8 mouse cellular contexts compared by ENCODE assay signal in the genomic region with DNA sequence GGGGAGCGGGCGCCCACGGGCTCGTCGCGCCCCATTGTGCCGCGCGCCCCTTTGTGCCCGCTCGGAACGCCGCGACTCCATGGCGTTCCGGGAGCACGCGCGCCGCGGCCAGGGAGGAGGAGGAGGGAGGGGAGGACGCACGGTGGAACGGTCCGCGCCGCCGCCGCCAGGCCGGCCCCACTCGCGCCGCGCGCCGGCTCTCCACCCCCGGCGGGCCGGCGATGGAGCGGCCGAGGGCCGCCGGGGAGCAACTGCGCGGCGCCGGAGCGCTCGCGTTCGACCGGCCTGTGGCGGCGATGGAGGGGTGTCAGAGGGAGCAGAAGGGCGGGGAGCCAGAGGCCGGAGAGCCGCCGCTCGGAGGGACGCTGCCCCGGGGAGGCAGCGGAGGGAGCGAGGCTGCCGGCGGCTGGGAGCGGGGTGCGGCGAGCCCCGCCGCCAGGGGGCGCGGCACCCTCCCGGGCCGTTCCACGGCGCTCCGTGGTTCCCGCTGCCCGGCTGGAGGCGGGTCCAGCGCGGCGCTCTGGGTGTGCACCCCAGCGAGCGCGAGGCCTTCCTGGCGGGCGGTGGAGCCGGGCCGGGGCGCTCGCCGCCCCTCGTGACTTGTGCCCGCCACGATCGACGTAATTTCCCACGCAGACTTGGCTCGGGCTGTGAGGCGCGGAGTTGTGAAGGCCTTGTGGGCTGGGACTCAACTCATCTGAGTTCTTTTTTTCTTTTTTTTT. TPM values are rescaled to one million over a fixed set of nuclear protein-coding genes. Genes with fewer than 3 reads are reported as not detected.
A peak's percentile ranks its signal among the peaks of the same experiment; 100 is the strongest.
DNase-seq lines count a peak whose midpoint lies in the region; ATAC-seq and TF ChIP-seq lines count a peak whose summit lies in the region.

No protein-coding gene starts in this region.

- no peaks in the 10 kb centered on the region for H3K27me3 ChIP-seq in C2C12 (ENCODE audit: control insufficient read depth, insufficient read depth, insufficient read length)
- H3K27me3 ChIP-seq in heart, embryonic 12.5 days (replicated peaks) = no peaks in the 10 kb centered on the region
- H3K27me3 ChIP-seq in kidney, postnatal 0 days (ENCODE audit: insufficient read depth, low read length) = no peaks in the 10 kb centered on the region
- no peaks in the 10 kb centered on the region for H3K27me3 ChIP-seq in liver, embryonic 13.5 days
- no peaks in the 10 kb centered on the region for H3K27me3 ChIP-seq in stomach, embryonic 14.5 days (ENCODE audit: control insufficient read depth, insufficient read depth, low read length)

- H3K79me2 ChIP-seq in C2C12 (ENCODE audit: control insufficient read depth, insufficient read depth) = peaks cover 48% of the 10 kb centered on the region

- ATAC-seq in erythroblast, adult 5-6 weeks (replicated peaks; ENCODE audit: low FRiP score, poor library complexity, severe bottlenecking) = peak; percentile 96
- peak; percentile 86 for ATAC-seq in heart, embryonic 12.5 days (ENCODE audit: insufficient number of reproducible peaks, low FRiP score)
- peak; percentile 81 for ATAC-seq in kidney, postnatal 0 days (replicated peaks; ENCODE audit: low FRiP score, low read depth)
- ATAC-seq in liver, embryonic 13.5 days (ENCODE audit: low read depth) = peak; percentile 90
- ATAC-seq in stomach, embryonic 14.5 days (ENCODE audit: insufficient number of reproducible peaks, insufficient read depth, low FRiP score, low read depth) = peak; percentile 87

- H3K79me3 ChIP-seq in C2C12 (ENCODE audit: low read depth) = peaks cover 38% of the 10 kb centered on the region

- peaks cover 48% of the 10 kb centered on the region for H3K4me1 ChIP-seq in heart, embryonic 12.5 days (replicated peaks)
- peaks cover 21% of the 10 kb centered on the region; the same call in 1 of the 2 replicates for H3K4me1 ChIP-seq in kidney, postnatal 0 days (replicated peaks; ENCODE audit: insufficient read depth, low read length)
- peaks cover 65% of the 10 kb centered on the region for H3K4me1 ChIP-seq in liver, embryonic 13.5 days (replicated peaks)
- H3K4me1 ChIP-seq in stomach, embryonic 14.5 days (ENCODE audit: control insufficient read depth, insufficient read depth, low read length) = peaks cover 25% of the 10 kb centered on the region; the same call in 1 of the 2 replicates

- peak; percentile 82 for TF ChIP-seq POLR2A in brain, embryonic 14.5 days (IDR thresholded peaks at IDR 0.05; ENCODE audit: borderline replicate concordance, extremely low read depth, insufficient read depth, insufficient read length, poor library complexity, severe bottlenecking)

- peak overlapping the region; percentile 78 for H3ac ChIP-seq in C2C12 (ENCODE audit: control insufficient read depth, insufficient read length, low read depth)

- H3K9ac ChIP-seq in heart, embryonic 12.5 days = peak overlapping the region; percentile 85
- H3K9ac ChIP-seq in kidney, postnatal 0 days (ENCODE audit: low read depth, low read length) = peak overlapping the region; percentile 97
- peak overlapping the region; percentile 90 for H3K9ac ChIP-seq in liver, embryonic 13.5 days
- peak overlapping the region; percentile 94 for H3K9ac ChIP-seq in stomach, embryonic 14.5 days (replicated peaks; ENCODE audit: low read depth, low read length)

- peak; percentile 86 for DNase-seq in brain, embryonic 14.5 days (ENCODE audit: low read depth)
- DNase-seq in kidney, postnatal 0 days (ENCODE audit: low spot score) = peak; percentile 88
- DNase-seq in liver, embryonic 13.5 days = peak; percentile 84
- DNase-seq in natural killer cell, adult 2 months (ENCODE audit: low spot score in 2 of 2) = peak; percentile 79 to 88

- WGBS in heart, embryonic 12.5 days = under 1% methylated on average over 77 of the region's 103 CpGs
- under 1% methylated on average over 67 of the region's 103 CpGs for WGBS in kidney, postnatal 0 days
- under 1% methylated on average over 84 of the region's 103 CpGs for WGBS in liver, embryonic 13.5 days (ENCODE audit: insufficient replicate concordance)
- WGBS in stomach, embryonic 14.5 days = under 1% methylated on average over 70 of the region's 103 CpGs

- H3K4me3 ChIP-seq in C2C12 (ENCODE audit: insufficient read depth, poor library complexity, severe bottlenecking) = peak overlapping the region; percentile 55
- peak overlapping the region; percentile 70 for H3K4me3 ChIP-seq in heart, embryonic 12.5 days
- peak overlapping the region; percentile 92 for H3K4me3 ChIP-seq in kidney, postnatal 0 days (replicated peaks; ENCODE audit: low read depth, low read length)
- peak overlapping the region; percentile 83 for H3K4me3 ChIP-seq in liver, embryonic 13.5 days (replicated peaks)
- peak overlapping the region; percentile 79 for H3K4me3 ChIP-seq in stomach, embryonic 14.5 days (ENCODE audit: low read depth, low read length)

- no peaks in the 10 kb centered on the region for H3K36me3 ChIP-seq in C2C12 (ENCODE audit: control insufficient read depth, insufficient read depth)
- no peaks in the 10 kb centered on the region for H3K36me3 ChIP-seq in heart, embryonic 12.5 days
- no peaks in the 10 kb centered on the region for H3K36me3 ChIP-seq in kidney, postnatal 0 days (ENCODE audit: insufficient read depth, low read length)
- H3K36me3 ChIP-seq in liver, embryonic 13.5 days = no peaks in the 10 kb centered on the region
- H3K36me3 ChIP-seq in stomach, embryonic 14.5 days (ENCODE audit: control insufficient read depth, insufficient read depth, low read length) = no peaks in the 10 kb centered on the region

- H3K4me2 ChIP-seq in heart, embryonic 12.5 days = peak overlapping the region; percentile 91
- peak overlapping the region; percentile 100 for H3K4me2 ChIP-seq in kidney, postnatal 0 days (ENCODE audit: low read length)
- H3K4me2 ChIP-seq in liver, embryonic 13.5 days = peak overlapping the region; percentile 99
- peak overlapping the region; percentile 88 for H3K4me2 ChIP-seq in stomach, embryonic 14.5 days (replicated peaks; ENCODE audit: low read depth, low read length)

- H3K9me3 ChIP-seq in heart, embryonic 12.5 days (replicated peaks) = no peaks in the 10 kb centered on the region
- no peaks in the 10 kb centered on the region for H3K9me3 ChIP-seq in kidney, postnatal 0 days (replicated peaks; ENCODE audit: low read length)
- no peaks in the 10 kb centered on the region for H3K9me3 ChIP-seq in liver, embryonic 13.5 days (replicated peaks)
- no peaks in the 10 kb centered on the region for H3K9me3 ChIP-seq in stomach, embryonic 14.5 days (ENCODE audit: control insufficient read depth, low read depth, low read length)

- TF ChIP-seq CTCF in C2C12 (IDR thresholded peaks at IDR 0.05; ENCODE audit: control insufficient read depth, insufficient read depth, insufficient read length) = peak; percentile 98
- TF ChIP-seq CTCF in brain, embryonic 14.5 days (IDR thresholded peaks at IDR 0.05; ENCODE audit: borderline replicate concordance, extremely low read depth, insufficient read depth, insufficient read length) = peak; percentile 66
- TF ChIP-seq CTCF in kidney, postnatal 0 days (IDR thresholded peaks at IDR 0.05; ENCODE audit: low read depth) = peak; percentile 52

- peak overlapping the region; percentile 96 for H3K27ac ChIP-seq in heart, embryonic 12.5 days (ENCODE audit: poor library complexity, severe bottlenecking)
- H3K27ac ChIP-seq in kidney, postnatal 0 days = peak overlapping the region; percentile 98
- peak overlapping the region; percentile 88 for H3K27ac ChIP-seq in liver, embryonic 13.5 days
- peak overlapping the region; percentile 98 for H3K27ac ChIP-seq in stomach, embryonic 14.5 days (ENCODE audit: low read length)

TF ChIP-seq in C2C12, 6 proteins besides CTCF, POLR2A, EP300 and RAD21:
- TF ChIP-seq MAX (IDR thresholded peaks at IDR 0.05) = peak; percentile 73
- TF ChIP-seq FOSL1 (IDR thresholded peaks at IDR 0.05; ENCODE audit: insufficient read depth, low read length, poor library complexity, severe bottlenecking) = no peak
- peak; percentile 43 for TF ChIP-seq USF1 (IDR thresholded peaks at IDR 0.05; ENCODE audit: low read depth)
- TF ChIP-seq MYOG (IDR thresholded peaks at IDR 0.05; ENCODE audit: control insufficient read depth, extremely low read depth, insufficient read length) = no peak
- TF ChIP-seq CEBPB (IDR thresholded peaks at IDR 0.05; ENCODE audit: low read depth) = no peak
- TF ChIP-seq MYOD1 (IDR thresholded peaks at IDR 0.05; ENCODE audit: control insufficient read depth, insufficient read length, low read depth) = no peak

RNA-seq across cellular contexts. Expression of gene Bend3, which starts 1.0 kb away (rescaled TPM):
- polyA plus RNA-seq in C2C12 (2012; fragmentation: generic; extraction: Trizol) = 7.0 TPM
- 10.5 and 13.1 TPM in 2 replicates for polyA plus RNA-seq in brain, embryonic 14.5 days (2012; rRNA removed)
- total RNA-seq in erythroblast, adult 5-6 weeks (2015; ENCODE audit: low replicate concordance) = 2.1 and 2.3 TPM in 2 replicates
- 0.70 and 0.85 TPM in 2 replicates for total RNA-seq in erythroblast, adult 5-6 weeks (2017; ENCODE audit: low replicate concordance)
- 5.3 and 6.0 TPM in 2 replicates for polyA plus RNA-seq in heart, embryonic 12.5 days (2016; fragmentation: Nextera tagmentation; extraction: Ambion mirVana)
- polyA plus RNA-seq in kidney, postnatal 0 days (2015; fragmentation: Nextera tagmentation; extraction: Ambion mirVana) = 2.8 TPM in 2 replicates
- 1.2 and 1.4 TPM in 2 replicates for polyA plus RNA-seq in liver, embryonic 13.5 days (2015; fragmentation: Nextera tagmentation; extraction: Ambion mirVana)
- polyA plus RNA-seq in stomach, embryonic 14.5 days (2014; fragmentation: Nextera tagmentation; extraction: Ambion mirVana) = 4.5 and 5.0 TPM in 2 replicates

RNA-seq across cellular contexts. Expression of gene Gm9803, which starts 44.3 kb away (rescaled TPM):
- polyA plus RNA-seq in C2C12 (2012; fragmentation: generic; extraction: Trizol) = 6.4 TPM
- polyA plus RNA-seq in brain, embryonic 14.5 days (2012; rRNA removed) = 15.0 and 45.2 TPM in 2 replicates
- 12.9 and 13.4 TPM in 2 replicates for total RNA-seq in erythroblast, adult 5-6 weeks (2015; ENCODE audit: low replicate concordance)
- total RNA-seq in erythroblast, adult 5-6 weeks (2017; ENCODE audit: low replicate concordance) = 1.3 and 3.3 TPM in 2 replicates
- polyA plus RNA-seq in heart, embryonic 12.5 days (2016; fragmentation: Nextera tagmentation; extraction: Ambion mirVana) = 8.2 and 15.3 TPM in 2 replicates
- 11.8 and 17.4 TPM in 2 replicates for polyA plus RNA-seq in kidney, postnatal 0 days (2015; fragmentation: Nextera tagmentation; extraction: Ambion mirVana)
- 8.8 and 12.9 TPM in 2 replicates for polyA plus RNA-seq in liver, embryonic 13.5 days (2015; fragmentation: Nextera tagmentation; extraction: Ambion mirVana)
- 9.4 and 13.6 TPM in 2 replicates for polyA plus RNA-seq in stomach, embryonic 14.5 days (2014; fragmentation: Nextera tagmentation; extraction: Ambion mirVana)

Comparison
In these comparisons a context has a peak if more than half of its experiments do, and no peak if none do; other contexts are left out.
1. Peak in every context shown above with its lines: DNase-seq, ATAC-seq, H3K4me3 ChIP-seq and H3K27ac ChIP-seq.